Mouse (Mus musculus): ENCODE measurements around the gene Tbl3.
A peak's percentile ranks its signal among the peaks of the same experiment; 100 is the strongest.

The Tbl3 gene

GRCm38 (mm10) chr17:24706982-24707800 is at the start of gene Tbl3:
TSS of gene Tbl3 (minus strand) at chr17:24707660.
- peak; percentile 99 for DNase-seq

DNA sequence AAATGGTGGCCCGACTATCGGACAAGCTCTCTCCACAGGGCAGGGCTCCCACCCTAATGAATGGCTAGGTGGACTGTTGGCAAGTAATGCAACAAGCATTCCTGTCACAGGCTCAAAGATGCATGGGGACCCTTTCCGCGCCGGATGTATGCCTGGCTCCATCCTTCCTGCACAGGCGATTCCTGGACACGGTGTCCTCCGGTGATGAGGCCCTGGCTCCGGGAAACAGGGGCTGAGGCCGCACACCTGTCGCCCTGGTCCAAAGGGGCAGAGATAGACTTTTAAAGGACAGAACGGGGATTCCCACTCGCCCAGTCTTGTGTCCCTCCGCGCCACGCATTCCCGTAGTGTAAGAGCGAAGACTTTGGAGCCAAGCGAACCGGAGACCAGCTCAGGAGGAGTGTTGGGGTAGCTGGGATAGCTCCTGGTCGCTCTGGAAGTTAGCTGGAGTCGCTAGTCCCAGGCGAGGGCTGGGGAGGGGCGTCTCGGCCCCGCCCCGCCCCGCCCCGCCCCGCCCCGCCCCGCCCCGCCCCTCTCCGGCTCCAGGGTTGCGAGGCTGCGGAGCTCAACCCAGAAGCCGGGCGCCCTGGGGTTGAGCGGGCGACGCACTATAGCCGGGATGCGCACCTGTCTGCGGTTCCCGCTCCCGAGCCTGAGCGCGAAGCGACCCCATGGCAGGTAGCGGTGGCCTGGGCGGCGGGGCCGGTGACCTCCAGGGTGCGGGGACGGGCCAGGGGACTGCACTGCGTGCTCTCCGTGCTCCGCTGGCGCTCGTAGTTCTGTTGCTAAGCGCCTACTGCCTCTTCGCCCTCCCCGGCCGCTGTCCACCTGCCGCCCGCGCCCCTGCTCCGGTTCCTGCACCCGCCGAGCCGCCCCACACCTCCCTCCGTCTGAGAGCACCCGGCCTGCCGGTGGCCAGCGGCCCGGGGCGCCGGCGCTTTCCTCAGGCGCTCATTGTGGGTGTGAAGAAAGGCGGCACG is 45.2 kb upstream of the Tbl3 start, which contains the start of gene Hs3st6:
Gene Hs3st6 (plus strand): TSS at position 574 of the 980 bp plus-strand sequence.
- no peak for DNase-seq

DNA sequence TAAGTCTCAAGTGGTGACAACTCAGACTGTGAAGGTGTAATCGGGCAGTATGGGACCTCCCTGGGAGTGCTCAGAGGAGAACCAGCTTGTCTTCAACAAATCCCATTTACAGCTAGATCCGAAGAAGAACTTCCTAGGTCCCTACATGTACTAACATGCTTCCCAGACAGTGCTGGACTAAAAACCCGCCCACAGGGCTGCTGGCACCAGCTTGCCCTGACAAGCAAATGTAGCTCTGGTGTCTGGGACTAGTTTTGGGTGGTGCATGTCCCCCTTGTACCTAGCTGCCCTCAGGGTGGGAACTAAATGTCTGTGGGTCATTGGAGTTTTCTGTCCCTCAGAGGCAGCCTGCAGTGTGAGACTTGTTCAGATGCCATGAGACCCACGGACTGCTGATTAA is 44.1 kb upstream of the Tbl3 start:
- DNase-seq: no peak

DNA sequence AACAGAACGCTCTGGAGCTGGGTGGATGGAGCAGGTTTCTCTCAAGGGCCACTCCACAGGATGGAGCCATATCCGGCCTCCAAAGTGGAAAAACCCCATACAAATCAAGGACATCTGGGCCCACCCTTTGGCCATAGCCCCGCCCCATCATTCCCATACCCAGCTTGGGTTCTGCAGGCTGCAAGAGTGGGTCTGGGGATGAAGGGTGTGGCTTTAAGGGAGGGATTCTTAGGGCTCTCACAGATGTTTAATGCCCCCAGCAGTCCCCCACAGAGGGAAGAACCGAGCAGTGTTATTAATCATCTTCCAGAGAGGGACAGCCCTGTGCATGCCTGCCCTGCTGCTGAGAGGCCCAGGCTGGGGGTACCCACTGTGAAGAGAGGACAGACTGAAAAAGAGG is 39.5 kb upstream of the Tbl3 start:
- no peak for DNase-seq

DNA sequence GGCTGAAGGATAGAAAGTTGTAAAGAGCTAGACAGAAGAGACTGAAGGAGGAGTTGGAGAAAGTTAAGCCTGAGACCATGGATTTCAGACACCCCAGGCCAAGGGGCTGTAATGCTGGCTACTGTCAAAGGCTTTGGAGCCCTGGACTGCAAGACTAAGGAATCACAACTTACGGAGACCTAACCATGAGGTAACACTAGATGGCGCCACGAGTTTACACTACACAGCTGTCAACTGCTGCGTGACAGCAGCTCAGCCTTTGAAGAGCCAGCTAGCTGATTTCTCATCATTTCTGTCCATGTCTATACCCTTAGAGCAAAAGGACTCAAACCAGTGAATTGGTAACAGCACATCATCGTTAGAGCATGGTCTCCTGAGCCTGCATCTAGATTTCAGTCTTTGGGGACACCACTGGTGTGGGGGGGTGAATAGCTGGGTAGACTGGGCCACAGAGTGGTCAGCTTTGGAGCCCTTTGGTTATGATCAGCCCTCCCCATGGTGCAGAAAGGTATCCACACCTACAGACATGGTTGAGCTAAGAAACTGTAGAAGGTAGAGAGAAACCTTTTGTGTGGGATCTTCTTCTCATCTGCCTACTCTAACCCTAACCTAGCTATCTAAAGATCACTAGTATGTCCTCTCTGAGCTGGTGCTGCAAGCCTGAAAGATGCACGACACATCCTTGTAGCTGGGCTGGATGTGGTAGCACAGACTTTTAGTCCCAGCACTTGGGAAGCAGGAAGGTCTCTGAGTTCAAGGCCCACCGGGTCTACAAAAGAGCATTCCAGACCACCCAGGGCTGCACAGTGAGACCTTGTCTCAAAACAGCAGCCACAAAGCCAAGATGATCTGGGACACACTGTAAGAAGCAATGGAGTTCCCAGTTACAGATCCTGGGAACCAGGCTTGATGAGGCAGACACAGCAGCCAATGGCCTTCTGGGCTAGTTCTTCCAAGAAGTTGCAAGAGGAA is 38.4 kb upstream of the Tbl3 start:
- DNase-seq: peak; percentile 95

- no peak for DNase-seq
These were observed 36.9 kb upstream of the Tbl3 start for GRCm38 (mm10) chr17:24744381-24744780.

DNA sequence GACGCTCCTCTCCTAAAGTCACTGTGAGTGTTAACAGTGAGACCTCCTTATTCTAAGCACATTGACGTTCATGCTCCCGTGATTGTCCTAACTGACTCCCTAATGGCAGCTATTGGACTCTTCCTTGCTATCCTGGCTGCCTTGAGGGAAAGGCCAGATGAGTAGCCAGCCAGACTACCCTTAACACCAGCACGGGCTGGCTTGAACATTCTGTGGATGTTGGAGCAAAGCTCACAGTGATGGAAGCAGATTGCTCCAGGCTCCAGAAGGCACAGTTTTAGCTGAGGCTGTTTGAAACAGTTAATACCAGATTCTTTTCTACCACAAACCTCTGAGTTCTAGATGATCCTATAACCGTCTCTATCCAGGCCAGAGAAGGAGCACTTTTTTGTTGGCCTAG is 36.4 kb upstream of the Tbl3 start:
- DNase-seq: no peak

GRCm38 (mm10) chr17:24742307-24742706 is 34.8 kb upstream of the Tbl3 start:
- DNase-seq: no peak

DNA sequence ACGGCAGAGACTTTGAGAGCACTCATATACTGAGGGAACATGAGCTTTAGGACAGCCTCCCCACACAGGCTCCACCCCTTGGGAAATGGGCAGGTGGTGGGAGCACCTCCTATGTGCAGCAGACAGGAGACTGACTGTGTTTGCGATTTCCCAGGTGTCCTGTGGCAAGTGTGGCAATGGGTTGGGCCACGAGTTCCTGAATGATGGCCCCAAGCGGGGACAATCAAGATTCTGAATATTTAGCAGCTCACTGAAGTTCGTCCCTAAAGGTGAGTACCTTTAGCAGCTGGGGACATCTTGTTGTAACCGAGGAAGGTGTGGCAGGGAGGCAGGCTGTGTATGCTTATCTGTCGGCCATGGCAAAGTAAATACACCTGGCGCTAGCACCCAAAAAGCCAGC is 32.5 kb upstream of the Tbl3 start:
- DNase-seq: peak; percentile 87

DNA sequence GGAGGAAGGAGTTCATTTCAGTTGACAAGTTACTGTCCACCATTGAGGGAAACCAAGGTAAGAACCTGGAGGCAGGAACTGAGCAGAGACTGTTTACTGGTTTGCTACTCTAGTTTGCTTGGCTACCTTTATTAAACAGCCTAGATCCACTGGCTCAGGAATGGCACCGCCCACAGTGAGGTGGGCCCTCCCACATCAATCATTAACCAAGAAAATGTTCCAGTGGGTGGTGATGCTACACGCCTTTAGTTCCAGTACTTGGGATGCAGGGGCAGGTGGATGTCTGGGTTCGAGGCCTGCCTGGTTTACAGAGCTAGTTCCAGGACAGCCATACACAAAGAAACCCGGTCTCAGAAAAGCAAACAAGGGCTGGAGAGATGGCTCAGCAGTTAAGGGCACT is 30.8 kb upstream of the Tbl3 start:
- DNase-seq: peak; percentile 90

GRCm38 (mm10) chr17:24737135-24737810 is 29.8 kb upstream of the Tbl3 start:
- DNase-seq: no peak

GRCm38 (mm10) chr17:24736330-24737051 is 29.0 kb upstream of the Tbl3 start, which contains the start of gene Msrb1:
TSS of gene Msrb1 (plus strand) at chr17:24736642.
- DNase-seq: peak; percentile 100

GRCm38 (mm10) chr17:24735446-24735845 is 28.0 kb upstream of the Tbl3 start:
- peak; percentile 94 for DNase-seq

GRCm38 (mm10) chr17:24734513-24734912 is 27.1 kb upstream of the Tbl3 start:
- DNase-seq: no peak

DNA sequence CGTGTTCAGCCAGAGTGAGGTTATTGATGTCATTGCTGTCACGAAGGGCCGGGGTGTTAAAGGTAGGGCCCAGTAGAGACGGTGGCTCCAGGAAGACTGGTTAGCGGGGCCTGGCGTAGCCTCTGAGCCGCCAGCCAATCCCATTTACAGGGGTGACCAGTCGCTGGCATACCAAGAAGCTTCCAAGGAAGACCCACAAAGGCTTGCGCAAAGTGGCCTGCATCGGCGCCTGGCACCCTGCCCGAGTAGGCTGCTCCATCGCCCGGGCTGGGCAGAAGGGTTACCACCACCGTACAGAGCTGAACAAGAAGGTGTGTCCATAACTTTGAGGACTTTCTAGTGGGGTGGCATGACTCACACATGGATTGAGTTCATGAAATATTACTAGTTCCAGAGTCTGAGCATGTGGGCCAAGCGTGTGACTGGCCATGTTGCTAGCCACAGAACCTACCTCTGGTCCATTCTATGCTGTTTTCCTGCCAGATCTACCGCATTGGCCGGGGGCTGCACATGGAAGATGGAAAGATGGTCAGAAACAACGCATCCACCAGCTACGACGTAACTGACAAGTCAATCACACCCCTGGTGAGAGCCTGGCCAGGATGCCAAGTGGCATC is 26.1 kb upstream of the Tbl3 start:
- DNase-seq: peak; percentile 94

DNA sequence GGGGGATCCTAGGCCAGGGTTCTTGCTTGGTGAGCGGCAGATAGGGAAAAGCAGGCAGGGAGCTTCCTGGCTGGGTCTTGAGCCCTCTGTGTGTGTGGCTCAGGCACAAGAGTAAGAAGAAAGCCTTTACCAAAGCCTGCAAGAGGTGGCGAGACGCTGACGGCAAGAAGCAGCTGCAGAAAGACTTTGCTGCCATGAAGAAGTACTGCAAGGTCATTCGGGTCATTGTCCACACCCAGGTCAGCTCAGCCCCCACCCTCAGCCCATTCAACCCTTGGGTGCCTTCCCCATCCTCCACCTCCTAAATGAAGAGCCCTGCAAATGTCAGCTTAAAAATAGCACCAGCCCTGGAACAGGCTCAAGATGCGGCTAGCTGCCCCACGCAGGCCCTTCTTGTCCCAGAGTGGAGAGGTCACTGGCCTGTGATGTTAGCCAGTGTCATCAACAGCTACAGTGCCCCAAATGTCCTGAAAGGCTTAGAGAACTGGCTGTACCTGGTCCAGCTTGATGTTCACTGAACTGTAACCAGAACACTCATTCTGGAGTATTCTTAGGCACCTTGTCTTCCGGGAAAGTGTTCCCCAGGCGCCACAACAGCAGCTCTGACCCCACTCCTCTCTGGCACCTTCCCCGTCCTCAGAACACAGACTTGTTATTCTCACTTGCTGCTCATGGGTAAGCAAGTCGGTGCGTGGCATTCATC is 24.9 kb upstream of the Tbl3 start:
- DNase-seq: peak; percentile 97

DNA sequence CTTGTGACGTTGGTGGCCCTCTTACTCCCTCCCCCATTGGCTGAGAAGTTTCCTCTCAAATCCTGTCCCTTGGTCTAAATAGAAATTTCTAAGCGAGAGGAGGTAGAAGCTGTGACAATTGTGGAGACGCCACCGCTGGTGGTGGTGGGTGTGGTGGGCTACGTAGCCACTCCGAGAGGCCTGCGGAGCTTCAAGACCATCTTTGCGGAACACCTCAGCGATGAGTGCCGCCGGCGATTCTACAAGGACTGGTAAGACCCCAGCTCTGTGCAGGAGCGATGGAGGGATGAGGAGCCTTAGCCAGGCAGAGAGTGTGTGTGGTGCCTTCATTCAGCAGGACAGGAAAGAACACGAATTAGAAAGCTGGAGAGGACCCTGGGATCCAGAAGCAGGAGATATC is 23.3 kb upstream of the Tbl3 start:
- DNase-seq: peak; percentile 88

GRCm38 (mm10) chr17:24729067-24729466 is 21.6 kb upstream of the Tbl3 start:
- DNase-seq: peak; percentile 88

DNA sequence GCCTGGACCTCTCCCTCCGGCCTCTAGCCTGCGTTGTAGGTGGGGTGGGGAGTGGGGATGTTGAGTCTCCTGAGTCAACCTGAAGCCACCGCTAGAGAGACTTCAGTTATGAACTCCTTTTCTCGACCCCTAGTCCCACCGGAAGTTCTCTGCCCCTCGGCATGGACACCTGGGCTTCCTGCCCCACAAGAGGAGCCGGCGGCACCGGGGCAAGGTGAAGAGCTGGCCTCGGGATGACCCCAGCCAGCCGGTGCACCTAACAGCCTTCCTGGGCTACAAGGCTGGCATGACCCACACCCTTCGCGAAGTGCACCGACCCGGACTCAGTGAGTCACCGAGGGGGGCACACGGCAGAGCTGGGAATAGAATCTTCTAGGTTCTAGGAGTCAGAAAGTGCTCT is 20.7 kb upstream of the Tbl3 start:
- peak; percentile 92 for DNase-seq

DNA sequence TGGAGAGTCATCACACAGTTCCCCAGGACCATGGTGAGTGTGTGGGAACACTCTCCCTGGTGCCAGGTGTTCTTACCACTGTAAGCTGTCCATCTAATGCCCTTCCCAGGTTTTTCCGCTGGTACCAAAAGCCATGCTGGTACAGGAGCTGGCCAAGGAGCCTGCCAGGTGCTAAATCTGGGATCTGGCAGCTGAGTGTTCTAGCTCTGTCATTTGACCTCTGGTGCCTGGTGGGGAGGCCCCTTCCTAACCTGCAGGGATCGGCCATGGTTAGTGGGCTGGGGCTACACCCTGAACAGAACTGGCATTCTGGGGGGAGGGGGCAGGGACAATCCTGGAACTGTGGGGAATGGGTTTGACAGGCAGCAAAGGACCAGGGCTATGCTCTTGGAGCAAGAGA is 20.2 kb upstream of the Tbl3 start, which contains the start of gene Rpl3l:
Gene Rpl3l (plus strand): TSS at position 203 of the 400 bp plus-strand sequence.
- peak; percentile 98 for DNase-seq

Data from heart, adult 11 months (tissue).